Mouse (Mus musculus) frontal cortex, postnatal 10 days (tissue): Measurements from ENCODE around the gene Olfr1051.
"Not testable (repeated sequence)": the region's sequence is repeated elsewhere in the genome, so short reads cannot be mapped to it uniquely, and the experiment has no call there.

Source experiments
- DNase-seq, 2 experiments: peaks; one replicate each; pipeline ENCODE4 v3.0.0; 2022; ENCODE audit warnings: low spot score in 2 of 2, mixed read lengths in 1 of 2

Olfr1051 gene

DNA sequence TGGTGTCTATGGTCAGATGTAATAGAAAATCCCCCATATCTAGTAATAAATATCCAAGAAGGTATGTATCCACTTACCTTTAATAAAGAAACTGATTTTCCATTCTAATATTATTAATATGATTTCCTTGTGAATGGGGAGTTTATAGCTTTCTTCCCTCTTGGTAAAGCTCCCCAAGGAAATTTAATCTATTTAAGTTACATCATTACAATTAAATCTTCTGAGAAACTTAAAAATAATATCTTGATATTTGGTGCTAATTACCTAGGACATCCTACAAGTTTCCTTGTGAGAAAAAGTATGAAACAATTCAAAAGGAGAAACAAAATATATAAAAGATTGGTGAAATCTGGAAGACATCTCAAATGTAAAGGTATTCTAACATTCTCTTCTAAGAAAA, at the start of gene Olfr1051:
Gene Olfr1051, minus strand, starts transcription at position 101 of the 400 bp plus-strand sequence.
- DNase-seq: not testable (repeated sequence)

DNA sequence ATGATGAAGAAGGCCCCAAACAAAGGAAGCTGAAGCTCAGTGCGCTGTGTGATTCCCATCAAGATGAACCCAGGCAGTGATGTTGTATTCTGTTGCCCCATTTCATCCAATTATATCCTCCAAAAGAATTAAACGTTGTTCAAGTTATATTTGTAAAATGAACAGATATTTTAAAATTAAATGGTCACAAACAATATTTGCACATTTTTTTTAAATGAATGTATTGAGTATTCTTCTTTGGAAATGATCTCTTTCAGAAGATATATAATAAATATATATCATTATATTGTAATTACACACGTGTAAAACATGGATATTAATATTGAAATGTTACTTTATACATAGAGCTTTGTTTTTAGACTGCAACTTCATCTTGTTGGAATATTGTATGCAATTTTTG, 36.3 kb upstream of the Olfr1051 start, which contains the start of gene Olfr1053:
Gene Olfr1053, minus strand, starts transcription at position 101 of the 400 bp plus-strand sequence.
- DNase-seq: no peak

DNA sequence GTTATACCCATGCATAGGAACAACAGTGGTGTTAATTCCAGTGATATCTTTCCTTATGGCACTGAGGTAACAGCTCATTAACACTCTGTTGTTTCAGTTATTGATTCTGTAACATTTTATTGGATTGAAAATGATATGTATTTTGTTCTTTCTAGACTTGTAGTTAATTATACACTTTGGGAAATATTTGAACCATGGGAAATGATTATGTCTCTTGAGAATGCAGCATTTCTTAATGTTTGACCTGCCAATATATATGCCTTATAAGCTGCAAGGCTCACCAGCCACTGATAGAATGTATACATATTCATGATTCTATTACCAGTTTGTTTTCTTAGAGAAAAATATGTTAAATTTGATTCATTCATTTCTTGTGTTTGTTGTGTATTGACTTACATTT, 13.3 kb upstream of the Olfr1051 start, which contains the start of gene Olfr1052:
Gene Olfr1052, plus strand, starts transcription at position 301 of the 400 bp plus-strand sequence.
- DNase-seq: no peak

DNA sequence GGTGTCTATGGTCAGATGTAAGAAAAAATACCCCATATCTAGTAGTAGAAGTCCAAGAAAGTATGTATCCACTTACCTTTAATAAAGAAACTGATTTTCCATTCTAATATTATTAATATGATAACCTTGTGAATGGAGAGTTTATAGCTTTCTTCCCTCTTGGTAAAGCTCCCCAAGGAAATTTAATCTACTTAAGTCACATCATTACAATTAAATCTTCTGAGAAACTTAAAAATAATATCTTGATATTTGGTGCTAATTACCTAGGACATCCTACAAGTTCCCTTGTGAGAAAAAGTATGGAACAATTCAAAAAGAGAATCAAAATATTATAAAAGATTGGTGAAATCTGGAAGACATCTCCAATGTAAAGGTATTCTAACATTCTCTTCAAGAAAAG, 20.7 kb downstream of the Olfr1051 start, which contains the start of gene Olfr1049:
Gene Olfr1049, minus strand, starts transcription at position 101 of the 400 bp plus-strand sequence.
- DNase-seq: not testable (repeated sequence)

DNA sequence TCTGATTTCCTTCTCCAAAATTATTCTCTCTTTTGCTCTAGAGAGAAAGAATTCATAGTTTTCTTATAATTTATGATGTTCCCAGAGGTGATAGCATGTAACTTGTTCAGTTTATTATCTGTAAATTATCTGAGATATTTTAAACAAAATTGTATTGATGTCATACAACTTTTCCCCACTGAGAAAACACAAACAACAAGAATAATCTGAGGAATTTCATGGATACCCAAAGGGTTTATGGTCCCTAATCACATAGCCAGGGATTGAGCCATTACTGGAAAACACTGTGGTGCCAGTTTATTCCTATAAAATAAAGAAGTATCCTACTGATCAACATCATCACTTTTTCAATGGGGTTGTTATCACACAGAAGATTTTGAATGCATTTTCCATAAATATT, 38.7 kb downstream of the Olfr1051 start, which contains the start of gene Olfr1048:
Gene Olfr1048, minus strand, starts transcription at position 101 of the 400 bp plus-strand sequence.
- DNase-seq: no peak

DNA sequence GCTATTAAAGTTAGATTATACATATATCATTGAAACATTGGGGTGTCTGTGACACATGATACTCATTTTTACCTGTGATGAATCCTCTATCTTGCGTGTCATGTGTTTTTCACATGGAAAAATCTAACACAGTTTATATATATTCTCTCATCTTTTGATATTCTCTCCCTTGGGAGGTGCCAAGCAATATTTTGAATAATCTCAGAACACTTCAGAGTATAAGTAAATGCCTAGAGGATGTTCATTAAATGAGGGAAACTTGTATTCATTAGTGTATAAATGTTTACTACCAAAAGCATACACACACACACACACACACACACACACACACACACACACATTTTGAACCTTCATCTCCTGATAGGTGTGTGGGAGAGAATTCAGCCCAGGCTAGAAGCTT, 47.6 kb downstream of the Olfr1051 start, which contains the start of gene Olfr1047:
Gene Olfr1047, minus strand, starts transcription at position 101 of the 400 bp plus-strand sequence.
- no peak for DNase-seq
